ENCODE assay signal across 8 mouse cellular contexts in the genomic region with DNA sequence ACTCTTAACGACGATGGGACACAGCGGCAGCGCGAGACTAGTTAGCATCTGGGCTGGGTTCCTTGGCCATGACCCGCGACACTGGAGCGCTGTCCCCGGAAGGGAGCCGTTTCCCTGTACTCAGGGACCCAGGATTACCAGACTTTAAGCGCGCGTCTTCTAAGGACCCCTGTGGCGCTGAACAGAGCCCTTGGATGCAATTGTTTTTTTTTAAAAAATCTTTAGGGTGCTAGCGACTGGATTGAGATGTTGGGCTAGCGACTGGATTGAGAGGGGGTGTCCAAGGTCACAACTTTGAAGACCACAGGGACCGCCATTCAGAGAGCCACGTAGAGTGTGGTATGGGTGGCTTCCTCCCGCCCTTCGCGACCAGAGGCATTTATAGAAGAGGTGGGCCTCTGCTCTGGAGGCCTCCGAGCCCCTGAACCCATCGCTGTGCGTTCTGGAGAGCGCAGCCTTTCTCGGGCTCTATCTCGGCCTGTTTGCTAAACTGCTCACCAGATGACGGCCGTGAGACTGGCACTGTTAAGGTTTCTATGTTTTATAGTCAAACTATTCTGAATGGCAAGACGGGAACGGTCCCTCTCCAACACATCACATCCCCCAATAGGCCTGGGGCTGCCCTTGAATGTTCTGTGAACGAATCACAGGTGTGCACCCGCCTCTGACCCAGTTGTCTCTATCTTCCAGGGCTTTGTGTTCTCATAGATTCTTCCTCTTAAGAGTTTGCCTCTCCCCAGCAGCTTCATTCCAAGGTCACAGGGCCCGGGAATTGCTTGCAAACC. TPM values are rescaled to one million over a fixed set of nuclear protein-coding genes. Genes with fewer than 3 reads are reported as not detected.
DNase-seq lines count a peak whose midpoint lies in the region; ATAC-seq and TF ChIP-seq lines count a peak whose summit lies in the region.

No protein-coding gene starts in this region.

- WGBS in heart, adult 2 months = 51% methylated on average over 34 of the region's 34 CpGs
- 4% methylated on average over 34 of the region's 34 CpGs for WGBS in embryonic facial prominence, embryonic 12.5 days

- no peak for TF ChIP-seq POLR2A in heart, adult 2 months (IDR thresholded peaks at IDR 0.05; ENCODE audit: insufficient read depth, low read depth, low read length)
- TF ChIP-seq POLR2A in myocyte (IDR thresholded peaks at IDR 0.05; ENCODE audit: insufficient read length, low read depth) = no peak

- peak overlapping the region; percentile 87 for H3K4me3 ChIP-seq in heart, adult 2 months
- peak overlapping the region; percentile 86 for H3K4me3 ChIP-seq in embryonic facial prominence, embryonic 12.5 days
- peak overlapping the region; percentile 45 for H3K4me3 ChIP-seq in myocyte

- intact Hi-C loops in heart, adult 2 months (cut with DNase I) = loop anchor here (2.0 to 10.0 kb wide), 5 partner anchors 38 to 510 kb away; partner anchors contain the start of genes Abraxas2, Edrf1, Eef1akmt2 and Zranb1
- intact Hi-C loops in heart, postnatal 25 days (cut with DNase I) = loop anchor here (1.0 to 10.0 kb wide), 4 partner anchors 48 to 460 kb away; partner anchors contain the start of genes Abraxas2 and Eef1akmt2

- peaks cover 5% of the 10 kb centered on the region for H3K4me1 ChIP-seq in heart, adult 2 months (ENCODE audit: control insufficient read depth, insufficient read depth, low read length)
- H3K4me1 ChIP-seq in embryonic facial prominence, embryonic 12.5 days = peaks cover 20% of the 10 kb centered on the region

- H3ac ChIP-seq in myocyte (ENCODE audit: control insufficient read depth, insufficient read length) = peak overlapping the region; percentile 86

- peak overlapping the region; percentile 89 for H3K4me2 ChIP-seq in embryonic facial prominence, embryonic 12.5 days (replicated peaks)
- H3K4me2 ChIP-seq in myocyte (ENCODE audit: low read depth) = peak overlapping the region; percentile 86

- peak overlapping the region; percentile 97 for H3K27ac ChIP-seq in heart, adult 2 months
- H3K27ac ChIP-seq in embryonic facial prominence, embryonic 12.5 days = peak overlapping the region; percentile 99; the same call in 1 of the 2 replicates

- TF ChIP-seq CTCF in heart, adult 2 months (IDR thresholded peaks at IDR 0.05) = no peak

- no peaks in the 10 kb centered on the region for H3K36me3 ChIP-seq in heart, adult 2 months (ENCODE audit: control insufficient read depth, insufficient read depth, low read length)
- no peaks in the 10 kb centered on the region for H3K36me3 ChIP-seq in embryonic facial prominence, embryonic 12.5 days
- H3K36me3 ChIP-seq in myocyte (ENCODE audit: control insufficient read depth, insufficient read depth) = no peaks in the 10 kb centered on the region

- DNase-seq in heart, adult 2 months = no peak
- DNase-seq in heart, postnatal 25 days (ENCODE audit: low spot score) = no peak
- peak; percentile 76 for DNase-seq in ES-CJ7 (ENCODE audit: low read depth, low spot score)
- peak; percentile 59 for DNase-seq in kidney, postnatal 10 days
- no peak for DNase-seq in layer of hippocampus, adult 8-10 months (ENCODE audit: low spot score in 2 of 2)

- no peaks in the 10 kb centered on the region for H3K27me3 ChIP-seq in heart, adult 2 months (ENCODE audit: control insufficient read depth, insufficient read depth, low read length)
- H3K27me3 ChIP-seq in embryonic facial prominence, embryonic 12.5 days = 0 out of 2 replicates have a peak, but pooled peaks cover 3% of the 10 kb centered on the region
- no peaks in the 10 kb centered on the region for H3K27me3 ChIP-seq in myocyte (ENCODE audit: control insufficient read depth, insufficient read depth, insufficient read length)

- no peak for ATAC-seq in embryonic facial prominence, embryonic 12.5 days (ENCODE audit: insufficient number of reproducible peaks, insufficient read depth, low FRiP score, low TSS enrichment)
- no peak for ATAC-seq in erythroid progenitor cell, adult 5-6 weeks (replicated peaks; ENCODE audit: low FRiP score, poor library complexity, severe bottlenecking)

- H3K9ac ChIP-seq in heart, adult 2 months (ENCODE audit: low read depth, low read length) = peak overlapping the region; percentile 76
- H3K9ac ChIP-seq in embryonic facial prominence, embryonic 12.5 days = peak overlapping the region; percentile 99

- no peaks in the 10 kb centered on the region for H3K9me3 ChIP-seq in embryonic facial prominence, embryonic 12.5 days

- 0 out of 2 replicates have a peak, but pooled peaks cover 4% of the 10 kb centered on the region for H3K79me2 ChIP-seq in heart, adult 2 months (replicated peaks; ENCODE audit: control insufficient read depth, insufficient read depth, low read length)
- peaks cover 17% of the 10 kb centered on the region for H3K79me2 ChIP-seq in myocyte (ENCODE audit: control insufficient read depth, insufficient read depth)

- TF ChIP-seq EP300 in heart, adult 2 months (IDR thresholded peaks at IDR 0.05; ENCODE audit: insufficient read depth, low read depth, low read length) = no peak

TF ChIP-seq in myocyte, 11 proteins besides CTCF, POLR2A, EP300 and RAD21:
- no peak for TF ChIP-seq REST (IDR thresholded peaks at IDR 0.05; ENCODE audit: insufficient read depth, insufficient read length)
- no peak for TF ChIP-seq TCF3 (IDR thresholded peaks at IDR 0.05; ENCODE audit: insufficient read length, low read depth)
- no peak for TF ChIP-seq USF1 (IDR thresholded peaks at IDR 0.05; ENCODE audit: low read depth)
- no peak for TF ChIP-seq CEBPB (IDR thresholded peaks at IDR 0.05; ENCODE audit: insufficient read depth, poor library complexity, severe bottlenecking)
- no peak for TF ChIP-seq MAX (IDR thresholded peaks at IDR 0.05; ENCODE audit: low read depth)
- TF ChIP-seq E2F4 (IDR thresholded peaks at IDR 0.05; ENCODE audit: insufficient read depth) = no peak
- no peak for TF ChIP-seq POLR2AphosphoS2 (IDR thresholded peaks at IDR 0.05; ENCODE audit: insufficient read length, low read depth)
- TF ChIP-seq SRF (IDR thresholded peaks at IDR 0.05; ENCODE audit: control insufficient read depth, insufficient read length, low read depth) = no peak
- no peak for TF ChIP-seq MYOG (IDR thresholded peaks at IDR 0.05; ENCODE audit: control insufficient read depth in 1 of 3, insufficient read depth in 1 of 3, insufficient read length in 2 of 3, low read depth in 2 of 3)
- TF ChIP-seq MYOD1 (IDR thresholded peaks at IDR 0.05; ENCODE audit: control insufficient read depth in 1 of 3, insufficient read length in 2 of 3, low read depth in 2 of 3) = no peak
- no peak for TF ChIP-seq TCF12 (IDR thresholded peaks at IDR 0.05; ENCODE audit: insufficient read depth, poor library complexity, severe bottlenecking)

RNA-seq across cellular contexts. Expression of gene Ctbp2, which starts 0.7 kb away (rescaled TPM):
- 10 to 100 TPM; 28.1 to 28.3 TPM for total RNA-seq in heart, adult 2 months (2021)
- polyA plus RNA-seq in heart, adult 2 months (2012; rRNA removed) = 22.8 and 28.5 TPM in 2 replicates
- total RNA-seq in heart, postnatal 25 days (2021) = 10 to 100 TPM; 24.8 to 36.1 TPM
- polyA plus RNA-seq in embryonic facial prominence, embryonic 12.5 days (2016; fragmentation: Nextera tagmentation; extraction: Ambion mirVana) = 101 and 114 TPM in 2 replicates
- polyA plus RNA-seq in myocyte (2012; fragmentation: generic; extraction: Trizol) = 22.4 TPM
- 10 to 100 TPM; 51.6 to 59.4 (median 55.8) TPM for total RNA-seq in layer of hippocampus, adult 8-10 months (2022)
- total RNA-seq in erythroid progenitor cell, adult 5-6 weeks (2015; ENCODE audit: low replicate concordance) = 2.9 and 3.8 TPM in 2 replicates
- total RNA-seq in erythroid progenitor cell, adult 5-6 weeks (2017; ENCODE audit: low replicate concordance) = 3.5 and 8.5 TPM in 2 replicates

RNA-seq across cellular contexts. Expression of gene Fgfr2, which starts 1.7 kb away (rescaled TPM):
- total RNA-seq in heart, adult 2 months (2021) = 1 to 10 TPM; 1.1 to 1.3 TPM
- polyA plus RNA-seq in heart, adult 2 months (2012; rRNA removed) = 2.0 and 2.2 TPM in 2 replicates
- total RNA-seq in heart, postnatal 25 days (2021) = 1 to 10 TPM; 1.7 to 1.8 TPM
- polyA plus RNA-seq in embryonic facial prominence, embryonic 12.5 days (2016; fragmentation: Nextera tagmentation; extraction: Ambion mirVana) = 121 and 122 TPM in 2 replicates
- polyA plus RNA-seq in myocyte (2012; fragmentation: generic; extraction: Trizol) = 0.17 TPM
- total RNA-seq in layer of hippocampus, adult 8-10 months (2022) = 10 to 100 TPM; 60.7 to 72.9 (median 65.8) TPM
- 1.7 and 13.3 TPM in 2 replicates for total RNA-seq in erythroid progenitor cell, adult 5-6 weeks (2015; ENCODE audit: low replicate concordance)
- total RNA-seq in erythroid progenitor cell, adult 5-6 weeks (2017; ENCODE audit: low replicate concordance) = 0.13 and 3.7 TPM in 2 replicates

Comparison
In these comparisons a context has a peak if more than half of its experiments do, and no peak if none do; other contexts are left out.
1. DNase-seq: peak in ES-CJ7 (single experiment) and kidney, postnatal 10 days (single experiment); none in heart, adult 2 months (0 of 2), heart, postnatal 25 days (single experiment) and layer of hippocampus, adult 8-10 months (0 of 2).
2. RNA of gene Fgfr2, which starts 1.7 kb away (total RNA-seq): 60.7 to 72.9 TPM in layer of hippocampus, adult 8-10 months; 0.13 to 13.3 TPM in erythroid progenitor cell, adult 5-6 weeks, 1.7 to 1.8 TPM in heart, postnatal 25 days and 1.1 to 1.3 TPM in heart, adult 2 months; every median in the first group is over 4 times any median in the second.
3. Peak in every context shown above with its lines, with median percentiles within 50 percentile points of each other: H3K4me3 ChIP-seq.